Mouse (Mus musculus): ENCODE data around the gene Macrod2. TPM values are rescaled to one million over a fixed set of nuclear protein-coding genes. Genes with fewer than 3 reads are reported as not detected.

Macrod2 gene
- polyA plus RNA-seq, 1 experiment from 2014 or later = 62.2 TPM

DNA sequence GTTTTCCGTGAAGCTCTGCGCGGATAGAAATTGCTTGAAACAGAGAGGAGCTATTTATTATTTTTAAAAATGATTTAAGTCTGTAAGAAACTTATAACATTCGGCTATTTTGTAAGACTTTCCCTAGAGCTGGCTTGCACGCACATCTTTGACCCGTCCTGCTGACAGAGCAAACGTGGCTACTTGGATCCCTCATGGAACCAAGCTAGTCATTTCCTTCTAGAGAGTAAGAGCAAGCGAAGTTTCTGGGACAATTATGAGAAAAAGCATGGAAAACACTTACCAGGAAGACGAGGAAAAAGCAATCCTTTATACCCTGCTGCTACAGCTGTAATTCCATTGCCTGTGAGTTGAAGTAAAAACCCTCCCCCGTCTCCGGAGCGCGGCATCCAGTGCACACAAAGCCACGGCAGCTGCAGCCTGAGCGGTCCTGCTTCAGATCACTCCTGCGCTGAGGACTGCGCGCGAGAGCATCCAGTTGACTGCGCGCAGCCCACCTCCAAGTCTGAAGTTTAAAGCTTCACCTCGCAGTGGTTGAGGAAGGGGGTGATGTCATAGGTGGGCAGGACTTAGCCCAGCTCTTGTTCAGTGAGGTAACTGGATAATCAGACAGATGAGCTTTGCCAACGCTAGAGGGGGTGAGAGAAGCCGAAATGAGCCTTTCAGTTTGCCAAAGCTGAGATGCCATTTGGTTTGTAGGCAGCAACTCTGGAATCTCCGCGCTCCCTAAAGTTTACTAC is 276.0 kb downstream of the Macrod2 start, which contains the start of gene Flrt3:
Gene Flrt3 (minus strand): TSS at position 507 of the 740 bp plus-strand sequence.
- WGBS = 1% methylated on average over 26 of the region's 26 CpGs
- Histone ChIP-seq H3K4me3 (replicated peaks; ENCODE audit: low read length) (peak within 1 kb of the TSS; percentile 54), H3K4me1 (replicated peaks; ENCODE audit: control insufficient read depth, insufficient read depth, low read length) (peaks cover 14% of the 10 kb centered on the region), H3K9ac (peak within 1 kb of the TSS; percentile 81), H3K27ac (peak within 1 kb of the TSS; percentile 88), H3K27me3 (ENCODE audit: control insufficient read depth, insufficient read depth, low read length) (no peaks in the 10 kb centered on the region; the same call in 1 of the 2 replicates), H3K4me2 (replicated peaks) (peak within 1 kb of the TSS; percentile 70), H3K36me3 (replicated peaks; ENCODE audit: control insufficient read depth, insufficient read depth) (no peaks in the 10 kb centered on the region), H3K9me3 (ENCODE audit: control insufficient read depth, low read length) (no peaks in the 10 kb centered on the region)
- ATAC-seq (ENCODE audit: low FRiP score) = peak; percentile 98
- DNase-seq (ENCODE audit: low spot score) = peak; percentile 96

DNA sequence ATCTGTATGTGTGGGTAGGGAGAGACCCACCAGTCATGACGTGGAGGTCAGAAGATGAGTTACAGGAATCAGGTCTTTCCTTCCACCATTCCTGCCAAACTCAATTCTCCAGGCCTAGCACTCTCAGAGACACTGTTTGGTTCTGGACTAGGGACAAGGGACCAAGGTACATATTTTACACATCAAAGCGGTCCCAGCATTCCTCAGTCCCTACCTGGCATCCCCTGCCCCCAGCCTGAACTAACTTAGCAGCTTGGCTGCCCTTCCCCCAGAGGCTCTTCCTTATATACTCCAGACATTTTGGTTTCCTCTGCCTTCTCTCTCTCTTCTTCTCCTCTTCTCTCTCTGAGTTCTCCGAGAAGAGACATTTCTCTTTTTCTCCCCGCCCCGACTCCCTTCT is 278.4 kb downstream of the Macrod2 start:
- Histone ChIP-seq H3K4me3 (replicated peaks; ENCODE audit: low read length) (no peak overlapping the region), H3K27me3 (ENCODE audit: control insufficient read depth, insufficient read depth, low read length) (no peaks in the 10 kb centered on the region; the same call in 1 of the 2 replicates), H3K4me2 (replicated peaks) (no peak overlapping the region), H3K36me3 (replicated peaks; ENCODE audit: control insufficient read depth, insufficient read depth) (no peaks in the 10 kb centered on the region), H3K9me3 (ENCODE audit: control insufficient read depth, low read length) (no peaks in the 10 kb centered on the region), H3K4me1 (replicated peaks; ENCODE audit: control insufficient read depth, insufficient read depth, low read length) (no peaks in the 10 kb centered on the region), H3K27ac (no peak overlapping the region), H3K9ac (no peak overlapping the region)
- no peak for ATAC-seq (ENCODE audit: low FRiP score)
- 89% methylated on average over 5 of the region's 5 CpGs for WGBS
- DNase-seq (ENCODE audit: low spot score) = no peak

DNA sequence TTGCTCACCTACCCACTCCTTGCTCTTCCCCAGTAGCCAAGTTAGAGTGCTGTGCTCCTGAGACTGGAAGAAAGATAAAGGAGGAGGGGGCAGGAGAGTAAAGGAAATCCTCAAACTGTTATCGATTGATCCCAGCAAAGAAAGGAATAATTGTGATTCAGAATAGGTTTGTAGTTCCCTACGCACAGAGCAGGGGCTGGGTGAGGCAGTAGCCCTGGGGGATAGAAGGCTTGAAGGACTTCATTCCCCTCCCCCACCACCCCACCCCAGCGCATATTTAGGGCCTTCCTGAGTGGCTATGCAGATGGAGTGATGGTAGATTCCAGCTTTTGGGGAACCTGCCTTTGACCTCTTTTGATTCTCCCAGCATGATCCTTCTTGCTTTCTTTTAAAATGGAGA is 281.6 kb downstream of the Macrod2 start:
- no peak overlapping the region for H3K4me3 ChIP-seq (replicated peaks; ENCODE audit: low read length)
- H3K4me1 ChIP-seq (replicated peaks; ENCODE audit: control insufficient read depth, insufficient read depth, low read length) = no peaks in the 10 kb centered on the region
- H3K27ac ChIP-seq = no peak overlapping the region
- no peaks in the 10 kb centered on the region for H3K9me3 ChIP-seq (ENCODE audit: control insufficient read depth, low read length)
- 19% methylated on average over 3 of the region's 3 CpGs for WGBS
- H3K4me2 ChIP-seq (replicated peaks) = no peak overlapping the region
- DNase-seq (ENCODE audit: low spot score) (no peak), ATAC-seq (ENCODE audit: low FRiP score) (no peak)
- H3K36me3 ChIP-seq (replicated peaks; ENCODE audit: control insufficient read depth, insufficient read depth) = no peaks in the 10 kb centered on the region
- H3K27me3 ChIP-seq (ENCODE audit: control insufficient read depth, insufficient read depth, low read length) = no peaks in the 10 kb centered on the region; the same call in 1 of the 2 replicates
- no peak overlapping the region for H3K9ac ChIP-seq

DNA sequence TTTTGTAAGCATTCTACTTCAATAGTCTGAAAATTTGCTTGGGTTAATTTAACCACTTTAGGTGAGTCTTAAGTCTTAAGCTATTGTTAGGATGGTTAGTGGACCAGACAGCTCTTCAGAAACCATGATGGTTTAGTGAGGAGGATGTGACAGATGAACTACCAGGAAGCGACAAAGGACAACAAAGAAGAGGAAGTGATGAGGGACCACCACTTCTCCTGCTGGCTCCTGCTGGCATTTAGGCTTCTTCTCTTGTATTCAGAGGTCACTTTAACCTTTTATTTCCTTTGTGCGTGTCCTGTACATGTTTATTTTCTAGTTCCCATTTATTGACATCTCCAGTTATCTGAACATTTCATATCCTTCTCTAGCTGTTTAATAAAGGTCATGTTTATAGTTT is 295.8 kb downstream of the Macrod2 start:
- Histone ChIP-seq H3K9me3 (ENCODE audit: control insufficient read depth, low read length) (no peaks in the 10 kb centered on the region), H3K27ac (no peak overlapping the region), H3K4me3 (replicated peaks; ENCODE audit: low read length) (no peak overlapping the region), H3K9ac (no peak overlapping the region), H3K4me1 (replicated peaks; ENCODE audit: control insufficient read depth, insufficient read depth, low read length) (no peaks in the 10 kb centered on the region), H3K27me3 (ENCODE audit: control insufficient read depth, insufficient read depth, low read length) (no peaks in the 10 kb centered on the region), H3K4me2 (replicated peaks) (no peak overlapping the region), H3K36me3 (replicated peaks; ENCODE audit: control insufficient read depth, insufficient read depth) (no peaks in the 10 kb centered on the region)
- ATAC-seq (ENCODE audit: low FRiP score) (no peak), DNase-seq (ENCODE audit: low spot score) (no peak)
- 89% methylated on average over 2 of the region's 2 CpGs for WGBS

DNA sequence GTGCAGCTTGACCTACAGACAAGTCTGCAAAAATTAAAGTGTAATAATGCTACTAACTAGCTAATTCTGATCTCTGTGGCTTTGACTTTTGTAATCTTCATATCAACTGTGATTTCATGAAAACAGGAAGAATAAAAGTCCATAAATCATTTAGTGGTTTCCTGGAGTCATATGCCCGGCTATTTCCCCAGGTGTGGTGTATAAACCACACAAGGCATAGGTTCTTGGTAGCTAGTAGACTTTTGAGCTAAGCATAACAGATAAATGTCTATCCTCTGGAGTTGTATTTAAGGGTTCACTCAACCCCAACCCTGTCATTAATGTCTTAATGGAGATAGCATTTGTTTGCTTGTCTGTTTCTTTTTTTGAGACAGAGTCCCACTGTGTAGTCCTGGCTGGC is 296.3 kb downstream of the Macrod2 start:
- DNase-seq (ENCODE audit: low spot score) (no peak), ATAC-seq (ENCODE audit: low FRiP score) (no peak)
- Histone ChIP-seq H3K27ac (no peak overlapping the region), H3K9me3 (ENCODE audit: control insufficient read depth, low read length) (no peaks in the 10 kb centered on the region), H3K36me3 (replicated peaks; ENCODE audit: control insufficient read depth, insufficient read depth) (no peaks in the 10 kb centered on the region), H3K4me3 (replicated peaks; ENCODE audit: low read length) (no peak overlapping the region), H3K9ac (no peak overlapping the region), H3K27me3 (ENCODE audit: control insufficient read depth, insufficient read depth, low read length) (no peaks in the 10 kb centered on the region), H3K4me1 (replicated peaks; ENCODE audit: control insufficient read depth, insufficient read depth, low read length) (no peaks in the 10 kb centered on the region), H3K4me2 (replicated peaks) (no peak overlapping the region)
- WGBS = 91% methylated on average over 1 of the region's 1 CpGs

DNA sequence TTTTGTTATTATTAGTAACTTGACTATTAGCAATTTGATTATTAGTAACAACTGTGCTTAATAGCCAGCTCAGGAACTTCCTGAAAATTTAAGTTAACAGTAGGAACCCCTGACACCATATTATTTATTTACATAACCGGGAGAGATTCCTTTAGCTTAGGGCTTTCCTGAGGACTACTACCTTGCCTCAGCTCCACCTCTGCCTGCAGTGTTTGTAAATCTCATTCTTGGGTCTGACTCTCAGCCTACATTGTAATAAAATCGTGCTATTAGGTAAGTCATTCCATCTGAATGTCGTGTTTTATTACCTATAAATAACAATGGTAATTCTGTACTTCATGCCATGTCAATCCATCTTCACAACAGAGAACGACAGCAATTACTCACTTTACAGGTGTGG is 297.4 kb downstream of the Macrod2 start:
- Histone ChIP-seq H3K27me3 (ENCODE audit: control insufficient read depth, insufficient read depth, low read length) (no peaks in the 10 kb centered on the region), H3K4me1 (replicated peaks; ENCODE audit: control insufficient read depth, insufficient read depth, low read length) (no peaks in the 10 kb centered on the region), H3K4me2 (replicated peaks) (no peak overlapping the region), H3K4me3 (replicated peaks; ENCODE audit: low read length) (no peak overlapping the region), H3K36me3 (replicated peaks; ENCODE audit: control insufficient read depth, insufficient read depth) (no peaks in the 10 kb centered on the region), H3K9me3 (ENCODE audit: control insufficient read depth, low read length) (no peaks in the 10 kb centered on the region), H3K9ac (no peak overlapping the region), H3K27ac (no peak overlapping the region)
- DNase-seq (ENCODE audit: low spot score) = no peak
- 75% methylated on average over 4 of the region's 4 CpGs for WGBS
- ATAC-seq (ENCODE audit: low FRiP score) = no peak

DNA sequence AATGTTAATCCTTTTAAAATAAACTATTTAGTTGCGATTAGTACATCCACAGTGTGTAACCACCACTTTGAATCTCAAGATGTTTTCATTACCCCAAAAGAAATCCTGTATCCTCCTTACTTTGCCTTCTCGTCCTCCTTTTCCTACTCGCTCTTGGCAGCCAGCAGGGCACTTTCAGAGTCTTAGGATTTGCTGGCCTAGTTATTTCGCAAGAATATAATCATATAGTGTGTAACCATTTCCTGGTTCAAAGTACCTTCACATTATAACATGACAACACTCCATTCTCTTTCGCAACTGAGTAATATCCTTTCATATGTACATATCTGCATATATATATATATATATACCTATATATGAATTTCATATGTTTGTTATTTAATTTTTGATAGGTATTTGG is 298.7 kb downstream of the Macrod2 start:
- no peak for DNase-seq (ENCODE audit: low spot score)

DNA sequence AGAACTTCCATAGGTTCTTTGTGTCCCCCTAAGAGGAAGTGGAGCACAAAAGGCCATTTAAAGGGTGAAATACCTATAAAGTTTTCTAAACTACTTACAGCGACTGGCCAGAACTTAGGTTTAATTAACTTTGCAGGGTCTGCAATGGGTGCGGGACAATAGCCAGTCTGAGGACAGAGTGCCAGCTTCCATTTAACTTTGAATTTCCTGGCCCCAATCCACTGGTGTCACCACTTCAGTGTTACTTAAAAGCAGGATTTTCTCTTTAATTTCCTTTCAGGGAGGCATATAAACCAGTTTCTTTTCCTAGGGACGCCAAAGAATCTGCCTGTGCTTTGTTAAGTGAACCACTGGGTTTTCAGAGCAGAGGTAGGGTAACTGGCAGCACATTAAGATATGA is 303.5 kb downstream of the Macrod2 start:
- DNase-seq (ENCODE audit: low spot score) (no peak), ATAC-seq (ENCODE audit: low FRiP score) (no peak)
- 28% methylated on average over 3 of the region's 3 CpGs for WGBS

More for the DNA sequence above, 298.7 kb downstream of the Macrod2 start:
- no peak for ATAC-seq (ENCODE audit: low FRiP score)
- WGBS = 93% methylated on average over 5 of the region's 5 CpGs
- no peaks in the 10 kb centered on the region for H3K36me3 ChIP-seq (replicated peaks; ENCODE audit: control insufficient read depth, insufficient read depth)
- no peak overlapping the region for H3K4me3 ChIP-seq (replicated peaks; ENCODE audit: low read length)
- H3K9me3 ChIP-seq (ENCODE audit: control insufficient read depth, low read length) = no peaks in the 10 kb centered on the region
- H3K4me1 ChIP-seq (replicated peaks; ENCODE audit: control insufficient read depth, insufficient read depth, low read length) = no peaks in the 10 kb centered on the region
- H3K4me2 ChIP-seq (replicated peaks) = no peak overlapping the region
- H3K9ac ChIP-seq = no peak overlapping the region
- H3K27ac ChIP-seq = no peak overlapping the region
- H3K27me3 ChIP-seq (ENCODE audit: control insufficient read depth, insufficient read depth, low read length) = no peaks in the 10 kb centered on the region

DNA sequence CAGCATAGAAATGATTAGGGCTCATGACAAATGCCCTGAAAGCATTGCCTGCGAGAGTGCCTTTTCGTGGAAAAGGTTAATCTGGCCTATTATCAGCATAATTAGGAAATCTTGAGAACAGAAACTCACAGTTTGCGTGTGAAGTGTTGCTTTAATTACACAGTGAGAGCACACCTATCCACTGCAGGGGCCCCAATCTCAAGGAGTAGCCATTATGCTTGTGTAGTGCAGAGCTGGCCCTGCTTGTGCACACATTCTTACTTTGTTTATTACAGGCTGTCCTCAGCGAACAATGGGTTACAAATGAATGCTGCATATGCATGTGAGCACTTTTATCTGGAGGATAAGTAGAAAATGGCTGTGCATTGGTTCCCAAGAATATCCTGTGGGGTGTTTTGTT is 308.3 kb downstream of the Macrod2 start:
- WGBS = 40% methylated on average over 4 of the region's 4 CpGs
- no peak overlapping the region for H3K4me2 ChIP-seq (replicated peaks)
- no peak overlapping the region for H3K9ac ChIP-seq
- no peak overlapping the region for H3K27ac ChIP-seq
- H3K36me3 ChIP-seq (replicated peaks; ENCODE audit: control insufficient read depth, insufficient read depth) = no peaks in the 10 kb centered on the region
- ATAC-seq (ENCODE audit: low FRiP score) (no peak), DNase-seq (ENCODE audit: low spot score) (no peak)
- H3K4me1 ChIP-seq (replicated peaks; ENCODE audit: control insufficient read depth, insufficient read depth, low read length) = peaks cover 13% of the 10 kb centered on the region
- H3K27me3 ChIP-seq (ENCODE audit: control insufficient read depth, insufficient read depth, low read length) = no peaks in the 10 kb centered on the region
- no peaks in the 10 kb centered on the region for H3K9me3 ChIP-seq (ENCODE audit: control insufficient read depth, low read length)
- H3K4me3 ChIP-seq (replicated peaks; ENCODE audit: low read length) = no peak overlapping the region

More for the DNA sequence above, 303.5 kb downstream of the Macrod2 start:
- no peak overlapping the region for H3K27ac ChIP-seq
- H3K9ac ChIP-seq = no peak overlapping the region
- no peaks in the 10 kb centered on the region for H3K36me3 ChIP-seq (replicated peaks; ENCODE audit: control insufficient read depth, insufficient read depth)
- H3K4me1 ChIP-seq (replicated peaks; ENCODE audit: control insufficient read depth, insufficient read depth, low read length) = no peaks in the 10 kb centered on the region
- H3K27me3 ChIP-seq (ENCODE audit: control insufficient read depth, insufficient read depth, low read length) = no peaks in the 10 kb centered on the region
- H3K4me2 ChIP-seq (replicated peaks) = no peak overlapping the region
- no peak overlapping the region for H3K4me3 ChIP-seq (replicated peaks; ENCODE audit: low read length)
- no peaks in the 10 kb centered on the region for H3K9me3 ChIP-seq (ENCODE audit: control insufficient read depth, low read length)
